Mouse (Mus musculus) frontal cortex, postnatal 14 days (tissue): ENCODE measurements at regions not wholly inside any gene's neighbourhood (a gene's known extent, or its start where the extent isn't known, plus 50 kb on each side); places are given as distances from the start of the nearest gene placed in this dataset.
"Not testable (repeated sequence)": the region's sequence is repeated elsewhere in the genome, so short reads cannot be mapped to it uniquely, and the experiment has no call there.

Experiments used
- DNase-seq, 2 experiments: peaks; one replicate each; pipeline ENCODE4 v3.0.0; 2022; ENCODE audit warnings: low spot score in 2 of 2

DNA sequence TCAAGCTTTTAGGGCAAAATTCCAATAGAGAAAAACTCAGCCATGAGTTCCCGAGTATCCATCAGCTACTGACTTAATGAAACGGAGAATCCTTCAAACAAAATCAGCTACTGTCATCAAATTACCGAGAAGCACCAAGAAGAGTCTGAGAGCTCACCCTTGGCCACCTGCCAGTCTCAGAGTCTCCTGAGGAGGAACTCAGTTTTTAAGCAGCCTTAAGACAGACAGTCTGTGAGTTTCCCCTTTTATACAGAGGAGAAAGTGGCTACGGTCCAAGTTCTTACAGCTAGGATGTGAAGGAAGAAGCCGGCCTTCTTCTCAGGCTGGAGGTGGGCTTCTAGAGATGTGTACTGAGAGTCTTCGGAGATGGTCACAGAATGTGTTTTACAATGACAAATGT is 262.8 kb downstream of the Diras2 start:
- DNase-seq = no peak

DNA sequence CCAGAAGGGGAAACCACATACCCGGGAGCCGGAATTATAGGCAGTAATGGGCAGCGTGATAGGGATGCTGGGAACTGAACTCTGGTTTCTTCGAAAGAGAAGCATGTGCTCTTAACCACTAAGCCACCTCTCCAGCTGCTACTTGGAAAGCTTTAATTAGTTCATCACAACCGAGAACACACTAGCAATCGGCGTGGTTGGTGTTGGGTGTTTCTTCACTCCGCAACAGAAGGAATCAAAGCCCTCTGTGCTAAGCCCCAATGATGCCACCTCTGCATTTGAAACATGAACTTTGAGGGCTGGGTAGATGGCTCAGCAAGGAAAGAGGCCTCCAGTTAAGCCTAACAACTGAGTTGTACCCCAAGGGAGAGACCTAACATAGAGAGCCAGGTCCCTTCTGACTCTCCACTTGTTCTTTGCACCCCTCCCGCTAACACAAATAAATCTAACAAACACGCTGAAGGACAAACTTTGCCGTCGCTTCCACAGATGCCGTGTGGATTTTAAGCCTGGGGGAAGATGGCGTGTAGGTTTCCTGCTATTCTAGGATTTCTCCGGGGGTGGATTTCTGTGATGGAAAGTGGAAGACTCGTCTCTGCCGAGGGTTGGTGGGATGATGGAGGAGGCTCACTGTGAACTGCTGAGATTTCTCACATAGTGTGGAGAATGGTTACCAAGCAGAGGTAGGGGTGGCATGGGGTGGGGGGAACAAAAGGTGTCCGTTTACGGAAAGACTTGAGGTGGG is 257.4 kb downstream of the Diras2 start:
- DNase-seq = peak; percentile 30 to 42

- DNase-seq = peak in 1 of 2 experiments; percentile 29
These were observed 255.9 kb downstream of the Diras2 start for GRCm38 (mm10) chr13:52275196-52275595.

DNA sequence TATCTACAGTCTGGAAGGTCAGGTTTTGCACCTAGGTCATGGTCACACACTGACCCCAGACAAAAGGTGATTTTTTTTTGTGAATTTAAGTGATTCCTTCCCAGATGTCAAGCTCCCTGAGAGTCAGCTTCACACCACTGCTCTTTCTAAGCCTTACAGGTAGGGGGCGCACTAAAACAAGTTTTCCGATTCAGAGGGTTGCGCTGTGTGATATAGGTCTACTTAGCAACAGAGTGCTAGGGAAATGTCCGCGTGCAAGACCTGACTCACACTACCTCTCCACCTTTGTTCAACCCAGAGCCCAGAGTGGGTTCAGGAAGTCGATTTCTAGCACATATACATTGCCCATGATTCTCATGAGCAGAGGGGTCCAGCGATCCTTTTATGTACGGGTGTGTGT is 255.4 kb downstream of the Diras2 start:
- DNase-seq = peak in 1 of 2 experiments; percentile 55

DNA sequence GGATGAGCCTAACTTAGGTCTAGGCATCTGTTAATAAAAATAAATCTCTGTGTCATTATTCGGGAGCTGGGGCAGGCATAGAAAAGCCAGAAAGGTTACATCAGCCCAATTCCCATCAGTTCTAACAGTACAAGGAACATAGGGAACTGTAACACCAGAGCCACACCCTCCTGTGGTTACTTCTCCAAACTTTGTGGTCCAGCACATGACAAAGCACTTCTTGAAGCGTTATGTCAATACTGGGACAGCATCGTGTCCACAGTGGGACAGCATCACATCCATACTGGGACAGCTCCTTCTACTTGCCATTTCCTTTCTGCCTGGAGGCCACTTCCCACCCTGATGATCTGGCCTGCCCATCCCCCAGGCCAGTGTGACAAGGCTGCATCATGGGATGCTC is 253.9 kb downstream of the Diras2 start:
- no peak for DNase-seq

DNA sequence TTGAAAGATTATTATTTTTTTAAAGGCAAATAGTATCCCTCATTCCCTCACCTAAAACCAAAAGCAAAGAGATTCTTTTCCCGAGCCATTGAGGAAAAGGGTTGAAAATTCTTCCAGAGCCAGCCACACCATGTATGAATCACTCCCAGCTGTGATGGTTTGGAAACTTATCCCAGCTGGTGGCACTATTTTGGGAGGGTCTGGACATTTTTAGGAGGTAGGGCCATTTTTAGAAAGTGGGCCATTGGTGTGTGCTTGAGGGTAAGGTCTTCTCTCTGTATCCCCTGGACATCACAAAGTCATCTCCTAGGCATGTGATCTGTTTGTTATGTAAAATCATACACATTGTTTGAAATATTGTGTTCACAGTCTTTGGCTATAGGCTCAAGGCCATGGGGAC is 252.2 kb downstream of the Diras2 start:
- DNase-seq = no peak

GRCm38 (mm10) chr13:52279281-52279969 is 251.7 kb downstream of the Diras2 start:
- no peak for DNase-seq

GRCm38 (mm10) chr13:52279970-52280348 is 251.1 kb downstream of the Diras2 start:
- DNase-seq = no peak

GRCm38 (mm10) chr13:52281271-52281670 is 249.8 kb downstream of the Diras2 start:
- DNase-seq = no peak

DNA sequence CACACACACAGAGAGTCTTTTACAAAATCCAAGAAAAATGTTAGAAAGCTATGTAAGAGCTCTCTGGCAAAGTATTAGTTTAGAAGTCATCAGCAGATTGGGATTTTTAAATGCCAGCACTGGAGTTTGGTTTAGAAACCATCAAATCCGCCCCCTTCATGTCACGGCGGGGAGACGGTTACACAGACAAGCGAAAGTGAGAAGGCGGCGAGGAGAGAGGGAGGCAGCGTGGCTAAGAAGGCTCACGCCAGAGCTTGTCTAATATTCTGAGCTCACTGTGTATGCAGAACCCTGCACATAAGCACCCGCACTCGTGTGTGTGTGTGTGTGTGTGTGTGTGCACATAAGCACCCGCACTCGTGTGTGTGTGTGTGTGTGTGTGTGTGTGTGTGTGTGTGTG is 248.6 kb downstream of the Diras2 start:
- DNase-seq = peak in 1 of 2 experiments; percentile 38

DNA sequence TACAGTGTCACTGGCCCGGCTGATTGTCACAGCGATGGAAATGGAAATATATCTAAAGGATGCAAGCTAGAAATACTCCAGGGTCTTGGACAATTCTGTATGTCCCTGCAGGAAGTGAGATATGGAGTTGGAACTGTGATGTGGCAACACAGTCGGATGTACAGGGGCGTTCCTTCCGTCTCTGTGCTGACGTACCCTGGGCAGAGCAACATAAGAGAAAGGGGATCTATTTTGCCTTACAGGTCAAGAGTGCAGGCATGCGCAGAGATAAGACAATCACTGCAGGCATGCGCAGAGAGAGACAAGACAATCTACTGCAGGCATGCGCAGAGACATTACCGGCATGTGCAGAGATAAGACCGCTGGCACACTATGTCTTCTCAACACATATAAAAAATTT is 247.6 kb downstream of the Diras2 start:
- no peak for DNase-seq

DNA sequence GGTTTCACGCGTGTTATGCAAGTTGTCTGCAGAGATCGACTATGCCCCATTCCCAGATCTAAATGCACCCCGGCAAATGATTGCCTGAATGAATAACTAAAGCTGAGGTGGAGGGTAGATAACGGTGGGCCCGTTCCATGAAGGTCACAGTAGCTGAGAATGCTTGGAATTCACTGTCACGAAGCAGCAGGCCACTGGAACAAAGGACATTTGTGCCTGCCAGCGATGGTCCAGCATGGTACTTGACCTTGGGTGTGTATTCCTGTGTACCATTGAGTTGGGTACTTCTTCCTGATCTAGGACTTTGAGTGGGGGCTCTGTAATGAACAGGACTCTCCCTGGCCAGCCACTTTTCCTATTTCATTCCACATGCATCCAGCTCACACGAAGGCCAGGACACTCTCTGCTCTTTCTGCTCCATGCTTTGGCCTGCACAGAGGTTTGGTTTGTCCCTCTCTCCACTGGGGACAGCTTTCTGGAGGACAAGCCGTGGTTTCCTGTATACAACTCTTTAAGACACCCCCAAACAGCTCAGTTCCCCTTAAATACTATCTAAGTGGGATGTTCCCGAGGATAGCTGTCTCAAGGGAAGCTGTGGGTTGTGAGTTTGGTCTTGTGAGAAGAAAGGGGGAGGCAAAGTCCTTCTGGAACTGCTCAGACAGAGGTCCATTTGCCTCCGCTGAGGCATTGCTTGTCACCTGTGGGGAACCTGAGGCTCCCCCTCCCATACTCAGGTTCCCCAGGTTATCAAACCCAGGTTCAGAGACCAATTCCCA is 246.9 kb downstream of the Diras2 start:
- no peak for DNase-seq

DNA sequence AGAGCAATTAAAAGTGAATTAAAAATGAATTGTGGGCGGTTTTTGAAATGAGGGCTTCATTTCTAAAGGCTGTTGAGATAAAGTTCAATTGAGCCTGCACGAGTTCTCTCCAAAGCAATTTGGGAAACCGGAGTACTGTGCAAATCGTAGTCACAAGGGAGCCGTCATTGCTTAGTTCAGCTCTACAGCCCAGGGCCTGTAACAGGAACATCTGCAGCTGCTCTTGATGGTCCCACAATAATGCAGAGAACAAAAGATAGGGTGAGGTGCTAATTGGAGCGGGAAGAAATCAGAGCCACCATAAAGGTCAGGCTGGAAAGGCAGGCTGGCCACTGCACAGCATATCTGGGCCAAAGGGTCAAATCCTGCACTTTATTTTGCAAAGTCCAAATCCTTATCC is 242.7 kb downstream of the Diras2 start:
- DNase-seq = no peak

- DNase-seq = no peak
These were observed 235.2 kb downstream of the Diras2 start for GRCm38 (mm10) chr13:52295847-52296246.

DNA sequence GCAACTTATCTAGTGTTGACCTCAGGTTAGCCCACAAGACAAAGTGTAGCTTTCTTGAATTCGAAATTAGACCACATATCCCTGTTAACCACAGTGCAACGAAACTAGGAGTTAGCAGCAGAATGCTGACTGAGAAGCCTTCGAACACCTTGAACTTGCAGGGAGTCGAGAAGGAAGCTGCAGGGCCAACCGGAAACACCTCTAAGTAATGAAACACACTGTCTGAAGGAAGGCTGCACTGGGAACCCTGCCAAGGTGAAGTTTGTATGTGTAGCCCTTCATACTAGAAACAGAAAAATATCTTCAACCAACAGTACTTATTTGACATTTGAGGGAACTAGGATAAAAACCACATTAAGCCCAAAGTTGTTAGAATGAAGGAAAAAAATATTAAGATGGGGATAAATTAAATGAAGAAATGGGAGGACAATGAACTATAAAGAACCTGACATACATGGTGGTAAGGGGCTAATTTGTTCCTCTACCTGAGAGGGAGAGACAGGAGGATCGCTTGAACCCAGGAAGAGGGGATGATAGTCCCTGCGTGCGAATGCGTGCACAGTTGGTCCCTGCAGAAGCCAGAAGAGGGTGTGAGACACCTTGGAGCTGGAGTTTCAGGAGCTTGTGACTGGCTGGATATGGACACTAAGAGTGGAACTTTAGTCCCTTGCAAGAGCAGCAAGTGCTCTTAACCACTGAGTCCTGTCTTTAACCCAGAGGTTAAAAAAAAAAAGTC is 234.4 kb downstream of the Diras2 start:
- no peak for DNase-seq

- no peak for DNase-seq
These were observed 233.8 kb downstream of the Diras2 start for GRCm38 (mm10) chr13:52297277-52297623.

DNA sequence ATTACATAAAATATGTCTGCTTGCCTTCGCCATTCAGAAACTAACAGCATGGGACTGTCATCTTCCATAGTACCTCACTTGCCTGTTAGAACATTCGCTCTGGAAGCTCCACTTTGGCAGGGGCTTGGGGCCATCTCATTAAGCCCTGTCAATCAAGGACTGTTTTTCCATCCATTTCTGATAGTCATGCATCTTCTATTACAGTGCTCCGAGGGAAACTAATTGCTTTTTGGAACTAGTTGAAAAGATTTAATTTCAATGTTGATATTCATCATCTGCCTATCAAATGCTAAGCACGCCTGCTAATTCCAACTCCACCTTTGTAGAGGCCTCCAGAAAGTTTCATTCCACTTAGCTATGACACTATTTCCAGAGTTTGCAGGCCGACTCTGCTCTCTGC is 232.7 kb downstream of the Diras2 start:
- no peak for DNase-seq

DNA sequence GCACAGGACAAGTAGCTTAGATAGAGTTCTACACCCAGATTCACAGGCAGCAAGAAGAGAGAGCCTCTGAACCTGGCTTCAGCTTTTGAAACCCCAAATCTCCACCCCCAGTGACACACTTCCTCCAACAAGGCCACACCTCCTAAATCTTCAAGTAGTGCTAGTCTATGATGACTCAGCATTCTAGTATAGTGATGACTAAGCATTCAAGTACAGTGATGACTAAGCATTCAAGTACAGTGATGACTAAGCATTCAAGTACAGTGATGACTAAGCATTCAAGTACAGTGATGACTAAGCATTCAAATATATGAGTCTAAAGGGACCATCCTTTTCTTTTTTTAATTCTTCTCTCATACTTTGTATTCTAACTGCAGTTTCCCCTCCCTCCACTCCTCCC is 225.8 kb downstream of the Diras2 start:
- not testable (repeated sequence) for DNase-seq

DNA sequence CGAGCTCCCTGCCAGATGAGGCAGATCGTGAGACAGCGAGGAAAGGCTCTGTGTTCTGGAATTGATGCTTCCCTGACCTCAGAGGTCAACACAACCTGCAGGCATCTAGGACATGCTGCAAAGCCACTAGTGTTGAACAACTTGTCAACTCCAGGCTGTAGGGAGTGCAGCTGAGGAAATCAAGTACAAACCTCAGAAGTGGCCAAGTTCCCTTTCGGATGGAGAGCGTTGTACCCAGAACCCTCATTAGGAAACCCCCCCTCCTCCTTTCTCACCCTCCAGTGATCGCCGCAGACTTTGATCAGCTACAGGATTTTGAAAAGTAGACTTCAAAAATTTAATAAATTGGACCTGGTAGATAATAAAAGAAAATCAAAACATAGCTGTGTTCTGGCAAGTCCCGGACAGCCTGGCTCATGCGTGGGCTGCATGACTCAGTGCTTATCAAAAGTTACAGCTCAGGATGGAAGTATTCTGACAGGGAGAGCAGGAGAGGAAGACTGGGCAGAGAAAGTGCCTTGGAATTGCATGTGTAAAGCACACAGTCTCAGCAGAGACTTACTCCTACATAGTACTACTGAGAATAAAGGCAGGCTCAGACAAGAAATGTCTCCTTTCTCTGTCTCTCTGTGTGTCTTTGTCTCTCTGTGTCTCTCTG is 224.2 kb downstream of the Diras2 start:
- DNase-seq = peak in 1 of 2 experiments; percentile 27

DNA sequence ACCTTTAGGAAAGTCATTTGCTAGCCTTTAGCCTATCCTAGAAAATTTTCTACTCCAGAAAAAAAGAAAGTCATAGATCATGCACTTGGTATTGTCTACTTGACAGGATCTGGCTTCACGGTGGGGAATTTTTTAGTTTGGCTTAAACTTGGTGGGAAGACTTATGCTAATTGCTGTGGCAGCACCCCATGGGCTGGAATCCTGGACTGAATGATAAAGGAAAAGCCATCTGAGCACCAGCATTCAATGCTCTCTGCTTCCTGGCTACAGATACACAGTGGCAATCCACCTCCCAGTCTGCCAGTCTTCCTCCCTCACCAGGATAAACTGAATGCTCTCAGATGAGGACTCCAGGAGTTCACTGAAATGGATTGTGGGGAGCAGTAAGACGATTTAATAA is 220.1 kb downstream of the Diras2 start:
- DNase-seq = no peak

GRCm38 (mm10) chr13:52318276-52318675 is 212.8 kb downstream of the Diras2 start:
- no peak for DNase-seq

GRCm38 (mm10) chr13:52323691-52324090 is 207.4 kb downstream of the Diras2 start:
- no peak for DNase-seq
